Mouse (Mus musculus): ENCODE measurements around the gene Btbd6. TPM values are rescaled to one million over a fixed set of nuclear protein-coding genes. Genes with fewer than 3 reads are reported as not detected.

The Btbd6 gene
- total RNA-seq (2022): 10 to 100 TPM; 64.2 to 73.5 (median 68.7) TPM

GRCm38 (mm10) chr12:112976371-112977073 lies at the start of gene Btbd6:
Btbd6 (plus strand) TSS chr12:112976482.
- DNase-seq (ENCODE audit: low spot score in 2 of 2): peak; percentile 67 to 91

DNA sequence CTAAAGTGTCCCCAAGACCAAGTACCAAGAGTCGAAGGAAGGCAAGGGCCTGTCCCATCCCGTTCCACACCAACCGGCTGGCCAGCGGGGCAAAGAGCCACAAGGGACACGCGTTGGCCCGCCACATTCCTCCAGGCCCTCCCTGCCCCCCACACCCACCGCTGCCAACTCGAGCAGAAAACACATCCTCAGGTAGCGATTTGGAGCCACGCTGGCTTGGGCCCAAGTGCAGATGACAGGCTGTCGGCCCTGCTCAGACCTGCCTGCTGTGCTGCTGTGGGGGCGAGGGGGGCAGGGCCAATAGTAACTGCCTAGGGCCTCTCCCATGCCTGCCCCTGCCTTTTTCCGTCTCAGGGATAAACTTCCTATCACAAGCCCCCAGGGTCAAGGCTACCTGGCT lies 49.0 kb upstream of the Btbd6 start:
- no peak for DNase-seq (ENCODE audit: low spot score in 2 of 2)

DNA sequence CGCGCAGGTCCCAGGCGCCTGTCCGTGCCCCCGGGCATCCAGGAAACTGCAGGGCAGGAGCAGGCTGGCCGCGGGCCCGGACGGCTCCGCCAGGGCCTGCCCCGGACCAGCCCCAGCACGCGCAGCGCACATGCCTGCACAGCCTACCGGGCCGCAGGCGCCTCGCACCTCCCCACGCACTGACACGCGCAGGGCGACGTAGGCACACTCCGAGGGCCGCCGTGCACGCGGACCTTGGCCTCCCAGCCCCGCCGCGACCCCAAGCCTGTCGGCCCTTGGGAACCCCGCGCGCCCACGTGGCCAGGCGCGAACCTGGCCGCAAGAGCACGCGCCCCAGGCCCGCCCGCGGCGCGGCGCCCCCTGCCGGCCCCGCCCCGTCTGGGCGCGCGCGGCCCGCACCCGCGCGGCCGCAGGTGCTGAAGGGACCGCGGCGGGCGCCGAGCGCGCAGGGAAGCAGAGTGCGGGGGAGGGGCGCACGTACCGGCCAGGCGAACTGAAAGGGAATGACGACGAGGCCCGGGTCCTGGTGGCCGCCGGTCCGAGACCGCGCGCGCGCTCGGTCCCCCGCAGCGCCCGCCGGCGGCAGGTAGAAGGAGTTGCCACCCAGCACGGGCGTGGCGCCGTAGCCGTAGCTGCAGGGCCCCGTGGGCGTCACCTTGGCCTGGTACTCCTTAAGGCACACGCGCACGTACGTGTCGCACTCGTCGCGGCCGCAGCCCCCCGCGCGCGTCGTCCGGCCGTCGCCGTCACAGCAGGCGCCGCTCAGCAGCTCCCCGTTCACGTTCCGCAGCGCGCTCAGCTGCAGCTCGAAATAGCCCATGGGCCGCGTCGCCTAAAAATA lies 47.7 kb upstream of the Btbd6 start:
- DNase-seq (ENCODE audit: low spot score in 2 of 2): peak in 1 of 2 experiments; percentile 81

- DNase-seq (ENCODE audit: low spot score in 2 of 2): peak; percentile 63 to 71
Measured at GRCm38 (mm10) chr12:112929562-112930352, 46.5 kb upstream of the Btbd6 start, which contains the start of gene Jag2. Jag2 (minus strand) TSS chr12:112929776.

DNA sequence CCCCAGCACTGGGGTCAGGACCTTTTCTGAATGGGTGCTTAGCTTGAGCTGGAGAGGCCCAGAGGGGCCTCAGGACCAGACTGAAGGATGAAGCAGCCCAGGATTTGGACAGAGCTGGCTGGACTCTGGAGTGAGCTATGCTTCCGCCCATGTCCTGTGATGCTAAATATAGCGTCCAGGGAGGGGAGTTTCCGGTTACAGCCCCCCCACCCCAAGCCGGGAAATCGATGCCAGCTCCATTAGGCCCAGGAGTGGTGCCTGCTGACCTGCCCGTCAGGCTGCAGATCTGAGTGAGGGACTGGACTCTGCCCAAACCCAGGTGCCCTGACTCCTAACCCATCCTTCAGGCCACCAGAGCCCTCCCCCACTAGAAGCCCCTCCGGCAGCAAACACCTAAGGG lies 43.6 kb upstream of the Btbd6 start:
- DNase-seq (ENCODE audit: low spot score in 2 of 2): no peak

GRCm38 (mm10) chr12:112937906-112938305 lies 38.4 kb upstream of the Btbd6 start:
- DNase-seq (ENCODE audit: low spot score in 2 of 2): peak in 1 of 2 experiments; percentile 61

DNA sequence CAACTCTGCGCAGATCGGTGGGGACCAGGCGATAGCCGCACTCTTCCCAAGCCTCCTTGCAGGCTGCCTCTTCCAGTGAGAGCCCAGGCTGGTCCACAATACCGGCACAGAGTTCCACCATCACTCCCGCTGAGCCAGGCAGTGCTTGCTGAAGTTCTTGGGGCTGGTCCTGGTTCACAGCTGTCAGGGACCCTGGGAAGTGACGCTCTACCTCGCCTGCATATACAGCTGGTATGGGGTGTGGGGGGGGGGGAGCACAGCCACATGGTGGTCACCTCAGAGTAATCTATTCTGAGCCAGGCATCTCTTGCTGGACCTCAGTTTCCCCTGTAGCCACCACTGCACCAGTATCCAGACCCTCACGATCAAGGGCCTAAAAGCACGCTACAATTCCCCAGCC lies 37.9 kb upstream of the Btbd6 start:
- no peak for DNase-seq (ENCODE audit: low spot score in 2 of 2)

DNA sequence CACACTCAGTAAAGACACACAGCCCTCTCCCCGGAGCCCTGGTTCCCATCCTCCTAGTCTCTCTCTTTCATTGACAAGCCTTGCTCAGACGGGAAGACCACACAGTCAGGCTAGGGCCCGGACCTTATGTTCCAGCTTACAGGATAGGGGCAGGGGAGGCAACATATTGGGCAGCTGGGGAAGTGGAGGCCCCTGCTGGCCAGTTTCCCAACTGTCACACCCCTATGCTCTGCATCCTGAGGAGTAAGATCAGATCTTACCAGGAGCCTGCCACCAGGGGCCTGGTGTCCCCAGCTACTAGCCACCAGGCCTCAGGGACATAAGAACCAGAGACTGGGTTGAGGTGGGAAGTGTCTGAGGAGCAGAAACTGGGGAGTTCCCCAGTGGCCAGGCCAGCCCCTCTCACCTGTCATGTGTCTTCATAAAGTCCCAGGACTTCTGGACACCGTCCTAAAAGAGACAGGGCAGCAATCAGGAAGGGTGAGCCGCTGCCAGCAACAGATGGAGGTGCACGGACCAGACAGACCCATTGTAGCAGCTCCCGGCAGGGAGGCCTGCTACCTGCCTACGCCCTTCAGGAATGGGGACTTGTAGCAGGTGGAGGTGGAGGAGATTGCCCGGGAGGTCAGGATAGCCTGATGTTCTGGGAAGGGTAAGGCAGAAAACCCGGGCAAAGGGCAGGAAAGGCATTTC lies 37.3 kb upstream of the Btbd6 start:
- DNase-seq (ENCODE audit: low spot score in 2 of 2): no peak

GRCm38 (mm10) chr12:112940238-112940637 lies 36.0 kb upstream of the Btbd6 start:
- DNase-seq (ENCODE audit: low spot score in 2 of 2): no peak

GRCm38 (mm10) chr12:112940710-112941109 lies 35.6 kb upstream of the Btbd6 start:
- DNase-seq (ENCODE audit: low spot score in 2 of 2): no peak

DNA sequence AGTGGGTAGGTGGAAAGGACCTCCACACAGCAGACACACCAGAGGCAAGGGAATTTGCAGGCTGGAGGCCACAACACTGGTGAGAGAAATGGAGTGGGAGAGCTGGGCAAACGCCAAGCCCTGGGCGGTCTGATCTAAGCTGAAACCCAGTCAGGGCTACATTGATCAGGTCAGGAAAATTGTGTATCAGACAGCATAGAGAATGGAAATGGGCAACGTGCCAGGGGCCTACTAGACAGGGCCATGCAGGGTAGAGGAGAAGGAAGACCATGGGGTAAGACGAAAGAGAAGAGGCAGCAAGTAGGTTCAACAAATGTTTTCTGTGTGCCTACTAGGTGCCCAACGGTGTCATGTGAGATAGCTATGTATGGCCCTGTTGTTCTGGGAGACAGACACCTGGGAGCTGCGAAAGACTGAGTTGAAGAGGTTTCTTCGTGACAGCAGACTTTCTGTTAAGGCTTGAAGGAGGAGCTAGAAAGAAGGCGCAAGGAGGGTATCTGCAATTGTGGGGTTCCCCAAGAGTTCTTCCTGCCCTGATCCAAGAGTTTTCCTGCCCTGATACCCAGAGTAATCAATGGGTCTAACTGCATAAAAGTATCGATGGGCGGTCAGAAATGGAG lies 35.0 kb upstream of the Btbd6 start:
- no peak for DNase-seq (ENCODE audit: low spot score in 2 of 2)

DNA sequence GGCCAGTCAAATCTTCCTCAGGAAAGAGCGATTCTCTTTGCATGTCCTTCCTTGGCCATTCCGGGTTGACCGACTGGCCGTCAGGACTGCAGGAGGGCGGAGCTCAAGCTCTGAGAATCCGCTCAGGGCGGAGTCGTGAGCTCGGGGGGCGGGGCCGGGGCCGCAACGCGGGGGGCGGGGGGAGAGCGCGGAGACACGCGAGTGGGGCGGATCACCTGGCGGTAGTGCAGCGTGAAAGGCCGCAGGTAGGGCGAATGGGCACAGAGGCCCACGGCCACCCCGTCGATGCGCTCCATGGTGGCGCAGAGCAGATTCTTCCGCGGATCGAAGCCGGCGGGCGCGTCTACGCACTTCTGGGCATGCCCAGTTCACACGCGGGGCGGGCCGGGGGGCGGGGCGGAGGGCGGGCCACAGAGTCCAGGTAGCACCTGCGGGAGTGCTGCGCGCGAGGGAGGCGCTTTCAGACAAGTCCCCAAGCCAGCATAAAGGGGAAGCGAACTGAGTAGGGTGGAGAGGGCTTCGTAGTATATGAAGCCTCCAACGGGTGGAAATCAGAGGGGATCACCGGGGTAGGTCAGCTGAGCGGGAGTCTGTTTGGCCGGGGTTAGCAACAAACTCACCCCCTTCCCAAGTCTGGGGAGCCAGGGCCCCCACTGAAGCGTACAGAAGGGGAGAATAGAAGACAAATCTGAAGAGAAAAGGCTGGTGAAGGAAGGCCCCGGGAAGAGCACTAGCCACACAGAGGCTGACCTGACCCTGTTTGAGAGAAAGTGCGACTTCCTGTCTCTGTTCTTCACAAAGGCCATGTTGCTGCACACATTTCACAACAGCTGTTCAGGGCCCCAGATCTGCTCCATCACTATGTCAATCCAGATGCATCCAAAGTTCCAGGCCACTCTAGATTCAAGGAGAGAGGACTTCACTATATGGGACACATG lies 34.2 kb upstream of the Btbd6 start, which contains the start of gene Nudt14:
TSS of gene Nudt14 (minus strand) at position 349 of the 938 bp plus-strand sequence.
- DNase-seq (ENCODE audit: low spot score in 2 of 2): peak in 1 of 2 experiments; percentile 58

DNA sequence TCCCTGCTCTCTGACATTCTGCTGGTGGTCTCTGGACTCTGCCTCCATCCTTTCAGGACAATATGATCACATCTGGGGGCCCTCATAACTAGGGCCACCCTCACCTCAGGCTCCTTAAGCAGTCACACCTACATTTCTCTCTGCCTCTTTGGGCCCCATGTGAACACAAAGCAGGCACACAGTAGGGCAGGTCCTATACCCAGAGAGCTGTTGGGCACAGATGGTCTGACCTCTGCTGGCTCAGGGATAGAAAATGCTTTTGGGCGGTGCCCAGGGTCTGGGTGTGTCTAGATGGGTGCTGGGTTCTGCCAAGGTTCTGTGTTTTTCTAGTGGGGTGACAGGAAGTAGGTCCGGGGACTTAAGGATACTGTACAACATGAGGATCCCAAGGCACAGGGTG lies 32.6 kb upstream of the Btbd6 start:
- DNase-seq (ENCODE audit: low spot score in 2 of 2): no peak

GRCm38 (mm10) chr12:112947307-112947706 lies 29.0 kb upstream of the Btbd6 start:
- no peak for DNase-seq (ENCODE audit: low spot score in 2 of 2)

DNA sequence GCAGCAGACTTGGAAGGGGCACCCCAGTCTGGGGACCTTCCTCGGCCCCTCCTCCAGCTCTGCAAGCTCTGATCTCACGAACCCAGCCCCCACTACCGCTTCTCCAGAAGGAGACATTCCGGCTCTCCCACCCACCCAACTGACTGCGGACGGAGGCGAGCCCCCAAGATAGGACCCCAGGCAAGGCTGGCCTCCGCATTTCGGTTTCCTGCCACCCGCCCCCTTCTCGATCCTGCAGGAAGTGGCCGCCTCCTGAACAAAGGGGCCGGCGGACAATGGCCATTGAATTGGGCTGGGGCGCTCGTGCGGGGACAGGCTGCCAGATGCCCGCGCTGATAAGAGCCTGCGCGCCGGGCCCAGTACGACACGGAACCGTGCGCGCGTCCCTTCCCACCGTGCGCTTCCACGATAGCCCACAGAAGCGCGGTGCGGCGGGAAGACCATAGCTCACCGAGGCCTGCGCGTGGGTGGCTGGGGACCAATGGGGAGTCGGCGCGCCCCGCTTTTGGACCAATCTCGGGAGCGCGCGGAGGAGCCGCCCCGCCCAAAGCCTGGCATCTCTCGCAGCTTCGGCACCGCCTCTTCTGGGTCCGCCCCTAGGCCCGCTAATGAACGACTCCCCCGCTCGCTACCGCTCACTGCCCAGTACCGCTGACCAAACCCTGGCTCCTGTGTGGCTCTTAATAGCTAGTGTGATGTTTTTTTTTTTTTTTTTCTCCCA lies 26.1 kb upstream of the Btbd6 start:
- peak; percentile 76 to 93 for DNase-seq (ENCODE audit: low spot score in 2 of 2)

- DNase-seq (ENCODE audit: low spot score in 2 of 2): no peak
Measured at GRCm38 (mm10) chr12:112950761-112951129, 25.5 kb upstream of the Btbd6 start.

- DNase-seq (ENCODE audit: low spot score in 2 of 2): no peak
Measured at GRCm38 (mm10) chr12:112951150-112951842, 25.0 kb upstream of the Btbd6 start.

GRCm38 (mm10) chr12:112952433-112952832 lies 23.8 kb upstream of the Btbd6 start:
- DNase-seq (ENCODE audit: low spot score in 2 of 2): no peak

Data from left cerebral cortex, adult 8-10 months (tissue).